ENCODE assay signal across 8 mouse cellular contexts in genomic region chr14:123239945-123240344, GRCm38 (mm10).
DNase-seq lines count a peak whose midpoint lies in the region; ATAC-seq and TF ChIP-seq lines count a peak whose summit lies in the region.

No protein-coding gene starts in this region.

- no peaks in the 10 kb centered on the region for H3K9me3 ChIP-seq in kidney, embryonic 16.5 days (ENCODE audit: low read length)
- no peaks in the 10 kb centered on the region for H3K9me3 ChIP-seq in kidney, embryonic 15.5 days (replicated peaks)
- H3K9me3 ChIP-seq in midbrain, embryonic 16.5 days (replicated peaks; ENCODE audit: control insufficient read depth, low read length, poor library complexity, severe bottlenecking): no peaks in the 10 kb centered on the region
- H3K9me3 ChIP-seq in intestine, embryonic 15.5 days: no peaks in the 10 kb centered on the region

- H3K9ac ChIP-seq in kidney, embryonic 16.5 days (replicated peaks; ENCODE audit: low read length): no peak overlapping the region
- H3K9ac ChIP-seq in kidney, embryonic 15.5 days: no peak overlapping the region
- H3K9ac ChIP-seq in midbrain, embryonic 16.5 days (ENCODE audit: low read depth, low read length): no peak overlapping the region
- H3K9ac ChIP-seq in intestine, embryonic 15.5 days: no peak overlapping the region

- 5% methylated on average over 2 of the region's 2 CpGs for WGBS in kidney, embryonic 16.5 days
- WGBS in kidney, embryonic 15.5 days: 3% methylated on average over 2 of the region's 2 CpGs
- WGBS in midbrain, embryonic 16.5 days: 4% methylated on average over 2 of the region's 2 CpGs
- 12% methylated on average over 2 of the region's 2 CpGs for WGBS in intestine, embryonic 15.5 days

- in situ Hi-C loops in Patski (cut with MboI; ENCODE audit: low pct_unique_long_range_greater_than_20kb): loop anchor here (5.0 kb wide), 1 partner anchor 288 kb away; no protein-coding TSS in a partner anchor

- H3K4me1 ChIP-seq in kidney, embryonic 16.5 days (ENCODE audit: insufficient read depth, low read length): no peaks in the 10 kb centered on the region; the same call in 1 of the 2 replicates
- no peaks in the 10 kb centered on the region for H3K4me1 ChIP-seq in kidney, embryonic 15.5 days
- H3K4me1 ChIP-seq in midbrain, embryonic 16.5 days (ENCODE audit: control insufficient read depth, insufficient read depth, low read length): no peaks in the 10 kb centered on the region
- H3K4me1 ChIP-seq in intestine, embryonic 15.5 days (replicated peaks): no peaks in the 10 kb centered on the region

- no peaks in the 10 kb centered on the region for H3K27me3 ChIP-seq in kidney, embryonic 16.5 days (ENCODE audit: insufficient read depth, low read length)
- H3K27me3 ChIP-seq in kidney, embryonic 15.5 days: no peaks in the 10 kb centered on the region
- no peaks in the 10 kb centered on the region for H3K27me3 ChIP-seq in Patski
- no peaks in the 10 kb centered on the region for H3K27me3 ChIP-seq in midbrain, embryonic 16.5 days (ENCODE audit: control insufficient read depth, insufficient read depth, low read depth, low read length)
- no peaks in the 10 kb centered on the region for H3K27me3 ChIP-seq in intestine, embryonic 15.5 days (replicated peaks)

- no peak overlapping the region for H3K4me2 ChIP-seq in kidney, embryonic 16.5 days (replicated peaks; ENCODE audit: low read depth, low read length)
- no peak overlapping the region for H3K4me2 ChIP-seq in kidney, embryonic 15.5 days
- no peak overlapping the region for H3K4me2 ChIP-seq in midbrain, embryonic 16.5 days (ENCODE audit: low read length)
- no peak overlapping the region for H3K4me2 ChIP-seq in intestine, embryonic 15.5 days (replicated peaks)

- CTCF ChIA-PET in Patski (lab: Charles Lee): interaction anchor here (0.7 to 6.3 kb wide), 14 partner anchors 10 to 1049 kb away, joined by 3 to 33 read pairs (median 3); partner anchors contain the start of gene Ggact

- peak; percentile 27; the same call in 1 of the 2 replicates for ATAC-seq in kidney, embryonic 16.5 days (ENCODE audit: low FRiP score, low TSS enrichment)
- ATAC-seq in kidney, embryonic 15.5 days (replicated peaks; ENCODE audit: low FRiP score): no peak; the same call in 1 of the 2 replicates
- ATAC-seq in Patski: peak; percentile 40
- ATAC-seq in midbrain, embryonic 16.5 days: 0 out of 2 replicates have a peak, but pooled peaks have one; percentile 51
- no peak for ATAC-seq in intestine, embryonic 15.5 days

- H3K36me3 ChIP-seq in kidney, embryonic 16.5 days (ENCODE audit: insufficient read depth, low read length): no peaks in the 10 kb centered on the region
- H3K36me3 ChIP-seq in kidney, embryonic 15.5 days: no peaks in the 10 kb centered on the region
- no peaks in the 10 kb centered on the region for H3K36me3 ChIP-seq in midbrain, embryonic 16.5 days (ENCODE audit: control insufficient read depth, insufficient read depth, low read length)
- H3K36me3 ChIP-seq in intestine, embryonic 15.5 days: no peaks in the 10 kb centered on the region

- no peak overlapping the region for H3K27ac ChIP-seq in kidney, embryonic 16.5 days (ENCODE audit: low read length)
- no peak overlapping the region for H3K27ac ChIP-seq in kidney, embryonic 15.5 days
- no peak overlapping the region for H3K27ac ChIP-seq in midbrain, embryonic 16.5 days (ENCODE audit: low read length)
- no peak overlapping the region for H3K27ac ChIP-seq in intestine, embryonic 15.5 days

- DNase-seq in Patski (ENCODE audit: low read depth, low spot score): no peak
- DNase-seq in cerebellum, postnatal 25 days: peak; percentile 28 to 36
- DNase-seq in kidney, postnatal 10 days: peak; percentile 24
- no peak for DNase-seq in thymus, adult 18-20 months

- no peak overlapping the region for H3K4me3 ChIP-seq in kidney, embryonic 16.5 days (ENCODE audit: low read length)
- no peak overlapping the region for H3K4me3 ChIP-seq in kidney, embryonic 15.5 days (replicated peaks)
- H3K4me3 ChIP-seq in midbrain, embryonic 16.5 days (ENCODE audit: low read depth, low read length): no peak overlapping the region
- H3K4me3 ChIP-seq in intestine, embryonic 15.5 days (replicated peaks): no peak overlapping the region

- POLR2A ChIA-PET in Patski (lab: Charles Lee): no interaction called here

- TF ChIP-seq CTCF in Patski (IDR thresholded peaks at IDR 0.05): peak; percentile 67

Comparison
In these comparisons a context has a peak if more than half of its experiments do, and no peak if none do; other contexts are left out.
1. ATAC-seq: peak in kidney, embryonic 16.5 days (single experiment), Patski (single experiment) and midbrain, embryonic 16.5 days (single experiment); none in kidney, embryonic 15.5 days (single experiment) and intestine, embryonic 15.5 days (single experiment).
2. DNase-seq: peak in cerebellum, postnatal 25 days (2 of 2) and kidney, postnatal 10 days (single experiment); none in Patski (single experiment) and thymus, adult 18-20 months (0 of 2).